Mouse (Mus musculus): ENCODE results near the gene Ctnnd2.

- TF ChIP-seq CTCF (IDR thresholded peaks at IDR 0.05), result no peak
- no peak for TF ChIP-seq EP300 (IDR thresholded peaks at IDR 0.05)
Measured at GRCm38 (mm10) chr15:30617932-30618331, 445.5 kb downstream of the Ctnnd2 start.

All from lung, postnatal 0 days (tissue).